Mouse (Mus musculus) myocyte (in vitro differentiated cells): ENCODE results near the gene Adgre5. TPM values are rescaled to one million over a fixed set of nuclear protein-coding genes. Genes with fewer than 3 reads are reported as not detected.
A peak's percentile ranks its signal among the peaks of the same experiment; 100 is the strongest.

Experiments used
- H3K27me3 ChIP-seq: one replicate; pipeline ENCODE4 v1.6.1; 2011; ENCODE audit not compliant: control insufficient read depth, insufficient read depth, insufficient read length
- H3K36me3 ChIP-seq: one replicate; pipeline ENCODE4 v1.6.1; 2011; ENCODE audit not compliant: control insufficient read depth, insufficient read depth
- H3K4me2 ChIP-seq: one replicate; pipeline ENCODE4 v1.6.1; 2011; ENCODE audit warnings: low read depth, control low read depth
- H3K4me3 ChIP-seq: one replicate; pipeline ENCODE4 v1.5.1; 2011; ENCODE audit warnings: mild to moderate bottlenecking, control low read depth, moderate library complexity
- H3K79me2 ChIP-seq: one replicate; pipeline ENCODE4 v1.6.1; 2011; ENCODE audit not compliant: control insufficient read depth, insufficient read depth
- H3ac ChIP-seq: one replicate; pipeline ENCODE4 v1.6.1; 2011; ENCODE audit not compliant: control insufficient read depth, insufficient read length
- CEBPB ChIP-seq: IDR thresholded peaks from 2 replicates; pipeline ENCODE4 v1.6.1; 2011; ENCODE audit warnings: mild to moderate bottlenecking, moderate library complexity; ENCODE audit not compliant: poor library complexity, insufficient read depth, severe bottlenecking
- E2F4 ChIP-seq: IDR thresholded peaks from one replicate; pipeline ENCODE4 v1.6.1; 2011; ENCODE audit warnings: mild to moderate bottlenecking, control low read depth, moderate library complexity; ENCODE audit not compliant: insufficient read depth
- MAX ChIP-seq: IDR thresholded peaks from one replicate; pipeline ENCODE4 v1.6.1; 2011; ENCODE audit warnings: low read depth, mild to moderate bottlenecking, control low read depth
- MYOD1 ChIP-seq, 3 experiments: IDR thresholded peaks; one replicate each; pipeline ENCODE4 v1.6.1; 2011; ENCODE audit warnings: control low read depth in 2 of 3, low read depth in 2 of 3, mild to moderate bottlenecking in 2 of 3, moderate library complexity in 1 of 3; ENCODE audit not compliant: insufficient read length in 2 of 3, control insufficient read depth in 1 of 3
- MYOG ChIP-seq, 3 experiments: IDR thresholded peaks; one replicate each; pipeline ENCODE4 v1.6.1; 2011; ENCODE audit warnings: control low read depth in 2 of 3, low read depth in 2 of 3, mild to moderate bottlenecking in 2 of 3; ENCODE audit not compliant: insufficient read length in 2 of 3, control insufficient read depth in 1 of 3, insufficient read depth in 1 of 3
- POLR2A ChIP-seq: IDR thresholded peaks from one replicate; pipeline ENCODE4 v1.6.1; 2011; ENCODE audit warnings: low read depth, mild to moderate bottlenecking, control low read depth, moderate library complexity; ENCODE audit not compliant: insufficient read length
- POLR2AphosphoS2 ChIP-seq: IDR thresholded peaks from one replicate; pipeline ENCODE4 v1.6.1; 2011; ENCODE audit warnings: low read depth, control low read depth; ENCODE audit not compliant: insufficient read length
- REST ChIP-seq: IDR thresholded peaks from one replicate; pipeline ENCODE4 v1.6.1; 2011; ENCODE audit warnings: mild to moderate bottlenecking, control low read depth, moderate library complexity; ENCODE audit not compliant: insufficient read depth, insufficient read length
- SRF ChIP-seq: IDR thresholded peaks from one replicate; pipeline ENCODE4 v1.6.1; 2011; ENCODE audit warnings: low read depth; ENCODE audit not compliant: control insufficient read depth, insufficient read length
- TCF12 ChIP-seq: IDR thresholded peaks from one replicate; pipeline ENCODE4 v1.6.1; 2011; ENCODE audit warnings: mild to moderate bottlenecking, control low read depth; ENCODE audit not compliant: poor library complexity, insufficient read depth, severe bottlenecking
- TCF3 ChIP-seq: IDR thresholded peaks from one replicate; pipeline ENCODE4 v1.6.1; 2011; ENCODE audit warnings: low read depth, control low read depth; ENCODE audit not compliant: insufficient read length
- USF1 ChIP-seq: IDR thresholded peaks from one replicate; pipeline ENCODE4 v1.6.1; 2011; ENCODE audit warnings: low read depth, mild to moderate bottlenecking, control low read depth, moderate library complexity
- polyA plus RNA-seq: library from polyadenylated mRNA; unstranded; fragments of >200 nt; fragmentation: generic; extraction: Trizol; gene quantifications from one replicate; pipeline ENCODE4 v1.2.1, GENCODE M21; 2012; ENCODE audit warnings: missing spikeins

Adgre5 gene
- polyA plus RNA-seq, 1 experiment: 137 TPM

GRCm38 (mm10) chr8:83739711-83740468, 1.2 kb downstream of the Adgre5 start:
- TF ChIP-seq TCF12: peak; percentile 97
- peak; percentile 95 for TF ChIP-seq TCF3
- TF ChIP-seq MAX: no peak
- TF ChIP-seq CEBPB: no peak
- TF ChIP-seq E2F4: no peak
- no peak for TF ChIP-seq REST
- TF ChIP-seq MYOG (IDR thresholded peaks at IDR 0.05; ENCODE audit: control insufficient read depth in 1 of 3, insufficient read depth in 1 of 3, insufficient read length in 2 of 3, low read depth in 2 of 3): peak; percentile 89 to 98 (median 94)
- TF ChIP-seq POLR2AphosphoS2: no peak
- peak; percentile 99 for TF ChIP-seq MYOD1 (IDR thresholded peaks at IDR 0.05; ENCODE audit: control insufficient read depth in 1 of 3, insufficient read length in 2 of 3, low read depth in 2 of 3)
- no peak for TF ChIP-seq USF1
- no peak for TF ChIP-seq SRF
- no peak for TF ChIP-seq POLR2A
- Histone ChIP-seq H3K27me3 (no peaks in the 10 kb centered on the region), H3K36me3 (no peaks in the 10 kb centered on the region), H3K79me2 (peaks cover 38% of the 10 kb centered on the region), H3ac (peak overlapping the region; percentile 41), H3K4me2 (peak overlapping the region; percentile 85), H3K4me3 (peak overlapping the region; percentile 79)

GRCm38 (mm10) chr8:83738949-83739710, 2.0 kb downstream of the Adgre5 start:
- Histone ChIP-seq H3K36me3 (peaks cover 1% of the 10 kb centered on the region), H3K4me3 (peak overlapping the region; percentile 79), H3K79me2 (peaks cover 46% of the 10 kb centered on the region), H3K27me3 (no peaks in the 10 kb centered on the region), H3K4me2 (peak overlapping the region; percentile 85), H3ac (no peak overlapping the region)
- TF ChIP-seq MYOD1 (IDR thresholded peaks at IDR 0.05; ENCODE audit: control insufficient read depth in 1 of 3, insufficient read length in 2 of 3, low read depth in 2 of 3) (no peak), MAX (no peak), MYOG (IDR thresholded peaks at IDR 0.05; ENCODE audit: control insufficient read depth in 1 of 3, insufficient read depth in 1 of 3, insufficient read length in 2 of 3, low read depth in 2 of 3) (no peak), REST (no peak), SRF (no peak), POLR2AphosphoS2 (no peak), E2F4 (no peak), POLR2A (no peak), TCF12 (no peak), USF1 (no peak), CEBPB (no peak)

- H3K36me3 ChIP-seq: peaks cover 7% of the 10 kb centered on the region
- no peak overlapping the region for H3ac ChIP-seq
- H3K4me2 ChIP-seq: peak overlapping the region; percentile 85
- no peaks in the 10 kb centered on the region for H3K27me3 ChIP-seq
- peak overlapping the region; percentile 79 for H3K4me3 ChIP-seq
- H3K79me2 ChIP-seq: peaks cover 54% of the 10 kb centered on the region
- TF ChIP-seq MYOD1 (IDR thresholded peaks at IDR 0.05; ENCODE audit: control insufficient read depth in 1 of 3, insufficient read length in 2 of 3, low read depth in 2 of 3): peak in 1 of 3 experiments; percentile 16
- TF ChIP-seq MYOG (IDR thresholded peaks at IDR 0.05; ENCODE audit: control insufficient read depth in 1 of 3, insufficient read depth in 1 of 3, insufficient read length in 2 of 3, low read depth in 2 of 3): peak in 1 of 3 experiments; percentile 40
- no peak for TF ChIP-seq E2F4
- no peak for TF ChIP-seq MAX
- no peak for TF ChIP-seq TCF3
- no peak for TF ChIP-seq REST
- TF ChIP-seq POLR2A: peak; percentile 18
- TF ChIP-seq USF1: no peak
- TF ChIP-seq POLR2AphosphoS2: no peak
- peak; percentile 37 for TF ChIP-seq SRF
- no peak for TF ChIP-seq TCF12
- TF ChIP-seq CEBPB: no peak
Measured at GRCm38 (mm10) chr8:83737852-83738562, 3.1 kb downstream of the Adgre5 start.

GRCm38 (mm10) chr8:83737346-83737745, 3.8 kb downstream of the Adgre5 start:
- Histone ChIP-seq H3K4me3 (peak overlapping the region; percentile 79), H3K36me3 (peaks cover 12% of the 10 kb centered on the region), H3K79me2 (peaks cover 54% of the 10 kb centered on the region), H3ac (no peak overlapping the region), H3K4me2 (peak overlapping the region; percentile 85), H3K27me3 (no peaks in the 10 kb centered on the region)
- TF ChIP-seq CEBPB: no peak
- TF ChIP-seq TCF3: no peak
- TF ChIP-seq MAX: no peak
- no peak for TF ChIP-seq POLR2A
- TF ChIP-seq USF1: no peak
- TF ChIP-seq SRF: no peak
- TF ChIP-seq TCF12: no peak
- no peak for TF ChIP-seq MYOG (IDR thresholded peaks at IDR 0.05; ENCODE audit: control insufficient read depth in 1 of 3, insufficient read depth in 1 of 3, insufficient read length in 2 of 3, low read depth in 2 of 3)
- no peak for TF ChIP-seq POLR2AphosphoS2
- TF ChIP-seq MYOD1 (IDR thresholded peaks at IDR 0.05; ENCODE audit: control insufficient read depth in 1 of 3, insufficient read length in 2 of 3, low read depth in 2 of 3): no peak
- TF ChIP-seq E2F4: no peak
- TF ChIP-seq REST: no peak
